Mouse (Mus musculus): ENCODE data around the gene Fam204a.

Fam204a gene

DNA sequence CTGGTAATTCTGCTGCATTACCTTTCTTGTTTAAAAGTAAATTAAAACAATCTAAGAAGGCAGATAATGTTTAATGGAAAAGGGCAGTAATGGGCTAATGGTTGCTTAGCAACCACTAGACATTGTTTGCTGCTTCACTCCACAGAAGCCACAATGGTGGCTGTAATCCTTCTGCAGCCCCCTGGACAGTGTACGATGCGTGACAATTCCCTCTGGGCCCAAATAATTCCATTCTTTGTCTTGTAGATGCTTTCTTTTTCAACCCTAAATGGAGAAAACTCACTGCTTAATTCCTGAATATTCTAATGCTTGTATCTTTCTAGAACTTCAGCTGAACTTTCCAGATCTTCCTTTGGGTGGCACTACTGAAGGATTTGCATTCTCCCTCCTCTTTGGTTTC is 37.3 kb downstream of the Fam204a start:
- H3K36me3 ChIP-seq (ENCODE audit: insufficient read depth, low read length) = peaks cover 10% of the 10 kb centered on the region
- H3K9me3 ChIP-seq (ENCODE audit: low read length) = no peaks in the 10 kb centered on the region
- H3K4me3 ChIP-seq (replicated peaks; ENCODE audit: low read length) = no peak overlapping the region
- peaks cover 22% of the 10 kb centered on the region for H3K4me1 ChIP-seq (replicated peaks; ENCODE audit: low read depth, low read length)
- TF ChIP-seq POU5F1 (IDR thresholded peaks at IDR 0.05; ENCODE audit: borderline replicate concordance, low read length) (no peak), NANOG (IDR thresholded peaks at IDR 0.05; ENCODE audit: borderline replicate concordance, low read length) (peak; percentile 83), CTCF (conservative IDR thresholded peaks at IDR 0.05; ENCODE audit: low read length) (no peak)
- H3K27me3 ChIP-seq (ENCODE audit: insufficient read depth, low read length) = no peaks in the 10 kb centered on the region

DNA sequence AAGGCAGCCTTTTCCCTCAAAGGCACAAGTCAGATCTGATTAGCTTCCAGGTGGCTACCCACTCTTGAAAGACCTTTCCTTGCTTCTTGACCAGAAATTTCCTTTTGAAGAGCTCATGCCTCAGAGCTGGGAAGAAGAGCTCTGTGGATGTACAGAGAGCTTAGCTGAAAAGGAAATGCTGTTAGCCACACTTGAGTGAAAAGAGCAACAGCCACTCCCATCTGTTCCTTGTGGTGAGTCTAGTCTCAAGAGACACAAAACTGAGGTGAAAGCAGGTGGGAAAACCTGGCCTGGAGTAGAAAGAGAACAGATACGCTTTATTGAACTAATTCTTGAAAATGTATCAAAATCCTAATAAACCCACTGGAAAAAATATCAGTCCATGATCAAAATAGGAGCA is 43.6 kb downstream of the Fam204a start:
- no peaks in the 10 kb centered on the region for H3K27me3 ChIP-seq (ENCODE audit: insufficient read depth, low read length)
- H3K4me1 ChIP-seq (replicated peaks; ENCODE audit: low read depth, low read length) = peaks cover 4% of the 10 kb centered on the region; the same call in 1 of the 2 replicates
- 0 out of 2 replicates have a peak, but pooled peaks cover 4% of the 10 kb centered on the region for H3K36me3 ChIP-seq (ENCODE audit: insufficient read depth, low read length)
- H3K9me3 ChIP-seq (ENCODE audit: low read length) = no peaks in the 10 kb centered on the region
- TF ChIP-seq POU5F1 (IDR thresholded peaks at IDR 0.05; ENCODE audit: borderline replicate concordance, low read length) (no peak), NANOG (IDR thresholded peaks at IDR 0.05; ENCODE audit: borderline replicate concordance, low read length) (no peak), CTCF (conservative IDR thresholded peaks at IDR 0.05; ENCODE audit: low read length) (no peak)
- H3K4me3 ChIP-seq (replicated peaks; ENCODE audit: low read length) = no peak overlapping the region

DNA sequence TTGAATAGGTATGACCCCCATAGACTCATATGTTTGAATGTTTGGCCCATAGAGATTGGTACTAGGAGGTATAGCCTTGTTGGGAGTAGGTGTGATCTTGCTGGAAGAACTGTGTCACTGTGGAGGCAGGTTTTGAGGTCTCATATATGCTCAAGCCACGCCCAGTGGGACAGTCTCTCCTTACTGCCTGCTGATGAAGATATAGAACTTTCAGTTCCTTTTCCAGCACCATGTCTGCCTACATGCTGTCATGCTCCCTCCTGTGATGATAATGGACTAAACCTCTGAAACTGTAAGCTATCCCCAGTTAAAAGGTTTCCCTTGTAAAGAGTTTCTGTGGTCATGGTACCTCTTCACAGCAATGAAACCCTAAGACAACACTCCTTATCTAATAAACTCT is 44.3 kb downstream of the Fam204a start:
- no peaks in the 10 kb centered on the region for H3K9me3 ChIP-seq (ENCODE audit: low read length)
- H3K36me3 ChIP-seq (ENCODE audit: insufficient read depth, low read length) = 0 out of 2 replicates have a peak, but pooled peaks cover 4% of the 10 kb centered on the region
- no peak overlapping the region for H3K4me3 ChIP-seq (replicated peaks; ENCODE audit: low read length)
- TF ChIP-seq NANOG (IDR thresholded peaks at IDR 0.05; ENCODE audit: borderline replicate concordance, low read length) (no peak), CTCF (conservative IDR thresholded peaks at IDR 0.05; ENCODE audit: low read length) (no peak), POU5F1 (IDR thresholded peaks at IDR 0.05; ENCODE audit: borderline replicate concordance, low read length) (no peak)
- H3K4me1 ChIP-seq (replicated peaks; ENCODE audit: low read depth, low read length) = peaks cover 4% of the 10 kb centered on the region; the same call in 1 of the 2 replicates
- H3K27me3 ChIP-seq (ENCODE audit: insufficient read depth, low read length) = no peaks in the 10 kb centered on the region

DNA sequence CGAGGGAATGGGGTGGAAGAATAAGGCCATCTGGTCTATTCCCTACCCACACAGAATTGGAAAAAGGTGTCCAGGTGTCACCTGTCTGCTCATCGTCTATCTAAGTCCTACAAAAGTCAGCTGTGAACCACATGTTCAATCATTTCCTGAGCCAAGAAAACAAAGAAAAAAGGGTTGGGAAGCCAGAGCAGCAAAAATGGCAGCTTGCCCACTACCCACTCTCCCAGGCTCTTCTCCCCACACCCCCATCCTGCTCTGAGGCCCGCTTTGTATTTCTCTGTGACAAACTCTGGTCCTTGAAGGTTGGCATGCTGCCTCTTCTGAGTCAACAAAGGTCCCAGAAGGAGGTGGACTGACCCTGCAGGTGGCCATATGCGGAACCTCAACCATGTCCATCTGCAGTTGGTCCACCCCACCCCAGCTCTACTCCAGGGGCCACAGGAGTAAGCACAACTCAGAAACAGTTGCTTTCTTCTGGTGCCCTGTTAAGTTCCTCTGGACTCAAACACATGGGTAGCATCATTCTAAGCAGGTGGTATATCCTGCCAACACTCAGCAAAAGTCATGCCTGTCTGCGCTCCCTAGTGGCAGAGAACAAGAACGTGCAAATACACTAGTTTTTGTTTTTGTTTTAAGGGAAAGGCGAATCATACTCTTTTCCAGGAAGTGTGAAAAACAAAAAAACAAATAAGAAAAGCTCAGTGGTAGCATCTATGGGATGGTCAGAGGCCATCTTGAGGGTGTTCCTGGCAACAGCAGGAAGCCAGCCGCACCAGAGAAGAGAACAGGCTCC is 47.5 kb downstream of the Fam204a start:
- H3K9me3 ChIP-seq (ENCODE audit: low read length) = no peaks in the 10 kb centered on the region
- no peak overlapping the region for H3K4me3 ChIP-seq (replicated peaks; ENCODE audit: low read length)
- no peaks in the 10 kb centered on the region for H3K27me3 ChIP-seq (ENCODE audit: insufficient read depth, low read length)
- H3K36me3 ChIP-seq (ENCODE audit: insufficient read depth, low read length) = 0 out of 2 replicates have a peak, but pooled peaks cover 4% of the 10 kb centered on the region
- TF ChIP-seq POU5F1 (IDR thresholded peaks at IDR 0.05; ENCODE audit: borderline replicate concordance, low read length) (no peak), CTCF (conservative IDR thresholded peaks at IDR 0.05; ENCODE audit: low read length) (no peak), NANOG (IDR thresholded peaks at IDR 0.05; ENCODE audit: borderline replicate concordance, low read length) (no peak)
- peaks cover 4% of the 10 kb centered on the region for H3K4me1 ChIP-seq (replicated peaks; ENCODE audit: low read depth, low read length)

DNA sequence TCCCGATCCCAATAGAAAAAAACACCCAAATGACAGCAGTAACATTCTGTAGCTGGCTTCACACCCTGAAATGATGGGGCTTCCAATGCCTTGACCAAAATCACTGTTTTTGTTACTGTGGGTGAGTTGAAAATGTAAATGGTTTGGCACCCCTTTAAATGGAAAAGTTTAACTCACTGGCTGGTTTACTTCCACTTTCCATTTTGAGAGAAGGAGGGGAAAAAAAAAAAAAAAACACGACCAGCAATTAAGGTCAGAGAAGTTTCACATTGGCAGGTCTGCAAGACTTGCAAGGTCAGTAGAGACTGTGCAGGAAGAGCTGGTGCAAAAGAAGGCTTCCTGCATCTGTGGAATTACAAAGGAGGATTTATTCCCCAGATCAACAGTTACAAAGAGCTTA is 61.1 kb downstream of the Fam204a start:
- peaks cover 6% of the 10 kb centered on the region; the same call in 1 of the 2 replicates for H3K27me3 ChIP-seq (ENCODE audit: insufficient read depth, low read length)
- H3K4me1 ChIP-seq (replicated peaks; ENCODE audit: low read depth, low read length) = peaks cover 8% of the 10 kb centered on the region
- no peak overlapping the region for H3K4me3 ChIP-seq (replicated peaks; ENCODE audit: low read length)
- no peaks in the 10 kb centered on the region for H3K36me3 ChIP-seq (ENCODE audit: insufficient read depth, low read length)
- no peak for TF ChIP-seq CTCF (conservative IDR thresholded peaks at IDR 0.05; ENCODE audit: low read length)
- TF ChIP-seq NANOG (IDR thresholded peaks at IDR 0.05; ENCODE audit: borderline replicate concordance, low read length) = no peak
- TF ChIP-seq POU5F1 (IDR thresholded peaks at IDR 0.05; ENCODE audit: borderline replicate concordance, low read length) = no peak
- no peaks in the 10 kb centered on the region for H3K9me3 ChIP-seq (ENCODE audit: low read length)

DNA sequence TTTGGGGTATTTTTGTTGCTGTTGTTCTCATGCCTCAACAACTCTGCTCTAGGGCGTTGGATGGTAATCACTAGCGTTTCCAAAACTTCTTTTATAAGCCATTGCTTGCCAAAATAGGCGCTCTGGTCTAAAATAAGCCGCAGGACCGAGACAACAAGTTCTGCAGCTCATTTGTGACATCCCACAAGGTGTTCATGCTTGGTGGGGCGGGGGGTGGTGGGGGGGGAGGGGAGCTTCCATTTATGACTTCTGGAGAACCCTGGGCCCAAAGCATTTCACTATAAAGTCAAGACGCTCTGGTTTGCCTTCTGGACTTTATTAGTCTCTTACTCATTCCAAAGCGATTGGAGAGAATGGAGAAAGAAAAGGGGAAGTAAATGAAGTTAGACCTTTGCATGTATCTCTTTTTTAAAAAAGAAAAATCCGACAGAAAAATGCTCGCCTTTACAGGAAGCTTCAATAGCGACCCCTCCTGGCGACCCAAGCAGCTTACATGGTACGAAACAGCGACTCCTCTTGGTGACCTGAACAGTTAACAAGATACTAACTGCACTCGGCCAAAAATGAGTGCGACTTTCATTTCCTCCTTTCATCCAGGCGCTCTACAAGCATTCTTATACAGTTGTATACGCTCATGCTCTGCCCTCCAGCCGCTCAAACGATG is 65.8 kb downstream of the Fam204a start:
- Histone ChIP-seq H3K9me3 (ENCODE audit: low read length) (no peaks in the 10 kb centered on the region), H3K27me3 (ENCODE audit: insufficient read depth, low read length) (peaks cover 10% of the 10 kb centered on the region), H3K4me1 (replicated peaks; ENCODE audit: low read depth, low read length) (peaks cover 14% of the 10 kb centered on the region), H3K4me3 (replicated peaks; ENCODE audit: low read length) (no peak overlapping the region), H3K36me3 (ENCODE audit: insufficient read depth, low read length) (no peaks in the 10 kb centered on the region)
- TF ChIP-seq POU5F1 (IDR thresholded peaks at IDR 0.05; ENCODE audit: borderline replicate concordance, low read length) = no peak
- TF ChIP-seq CTCF (conservative IDR thresholded peaks at IDR 0.05; ENCODE audit: low read length) = peak; percentile 94

DNA sequence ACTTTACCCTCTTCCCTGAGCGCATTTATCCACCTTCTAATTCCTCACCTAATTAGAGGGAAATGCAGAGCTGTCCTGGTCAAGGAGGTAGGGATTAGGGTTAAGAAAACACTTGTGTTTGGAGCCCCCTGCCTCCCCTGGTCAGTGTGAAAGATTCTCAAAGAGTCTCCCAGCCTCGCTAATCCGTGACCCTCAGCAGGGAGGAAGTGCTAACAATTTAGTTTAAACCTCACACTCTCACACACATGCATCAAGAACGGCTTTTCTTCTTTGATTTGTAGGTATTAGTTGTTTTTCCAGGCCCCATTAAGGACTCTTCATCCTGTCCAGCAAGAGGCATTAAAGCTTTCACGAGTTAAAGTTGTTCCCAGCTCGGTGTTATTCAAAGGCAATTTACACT is 66.7 kb downstream of the Fam204a start:
- TF ChIP-seq NANOG (IDR thresholded peaks at IDR 0.05; ENCODE audit: borderline replicate concordance, low read length) (no peak), CTCF (conservative IDR thresholded peaks at IDR 0.05; ENCODE audit: low read length) (no peak), POU5F1 (IDR thresholded peaks at IDR 0.05; ENCODE audit: borderline replicate concordance, low read length) (no peak)
- H3K4me3 ChIP-seq (replicated peaks; ENCODE audit: low read length) = no peak overlapping the region

DNA sequence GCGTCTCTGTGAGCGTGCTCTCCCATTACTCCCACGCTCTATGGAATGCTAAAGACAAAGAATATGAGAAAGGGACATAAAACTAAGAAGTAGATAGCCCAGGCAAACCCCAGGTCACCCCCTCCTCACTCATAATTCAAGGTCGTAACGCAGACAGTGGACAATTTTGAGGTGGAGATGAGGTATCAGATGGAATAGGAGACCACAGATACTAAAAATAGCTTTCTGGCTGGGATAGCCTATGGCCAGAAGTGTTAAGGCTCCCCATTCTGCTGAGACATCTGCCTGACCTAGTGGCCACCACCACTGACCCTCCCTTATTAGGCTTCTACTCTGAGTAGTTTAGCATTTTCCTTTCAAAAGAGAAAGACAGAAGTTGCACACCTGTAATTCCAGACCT is 71.2 kb downstream of the Fam204a start:
- Histone ChIP-seq H3K4me3 (replicated peaks; ENCODE audit: low read length) (no peak overlapping the region), H3K27me3 (ENCODE audit: insufficient read depth, low read length) (peaks cover 8% of the 10 kb centered on the region), H3K36me3 (ENCODE audit: insufficient read depth, low read length) (no peaks in the 10 kb centered on the region), H3K9me3 (ENCODE audit: low read length) (no peaks in the 10 kb centered on the region), H3K4me1 (replicated peaks; ENCODE audit: low read depth, low read length) (peaks cover 7% of the 10 kb centered on the region)
- no peak for TF ChIP-seq CTCF (conservative IDR thresholded peaks at IDR 0.05; ENCODE audit: low read length)
- no peak for TF ChIP-seq NANOG (IDR thresholded peaks at IDR 0.05; ENCODE audit: borderline replicate concordance, low read length)
- no peak for TF ChIP-seq POU5F1 (IDR thresholded peaks at IDR 0.05; ENCODE audit: borderline replicate concordance, low read length)

More for the DNA sequence above, 66.7 kb downstream of the Fam204a start:
- no peaks in the 10 kb centered on the region for H3K36me3 ChIP-seq (ENCODE audit: insufficient read depth, low read length)
- peaks cover 10% of the 10 kb centered on the region for H3K27me3 ChIP-seq (ENCODE audit: insufficient read depth, low read length)
- no peaks in the 10 kb centered on the region for H3K9me3 ChIP-seq (ENCODE audit: low read length)
- peaks cover 10% of the 10 kb centered on the region for H3K4me1 ChIP-seq (replicated peaks; ENCODE audit: low read depth, low read length)
